Mouse (Mus musculus) liver, embryonic 16.5 days (tissue): ENCODE data around the gene Ttc17. TPM values are rescaled to one million over a fixed set of nuclear protein-coding genes. Genes with fewer than 3 reads are reported as not detected.

Source experiments
- ATAC-seq: fragments of 200-750 bp; cut with Nextera tagmentation; 2 replicates; pipeline ENCODE4 v1.8.0; 2017; ENCODE audit warnings: low read depth, mild to moderate bottlenecking, moderate number of reproducible peaks, moderate library complexity
- H3K27ac ChIP-seq: fragments of 300-500 bp; sonication (generic); 2 replicates; pipeline ENCODE4 v1.5.1; 2014; ENCODE audit warnings: mild to moderate bottlenecking, low read length
- H3K27me3 ChIP-seq: fragments of 300-500 bp; sonication (generic); 2 replicates; pipeline ENCODE4 v1.6.1; 2014; ENCODE audit warnings: low read depth, low read length, mixed read lengths; ENCODE audit not compliant: control insufficient read depth, insufficient read depth
- H3K36me3 ChIP-seq: fragments of 300-500 bp; sonication (generic); 2 replicates; pipeline ENCODE4 v1.6.1; 2014; ENCODE audit warnings: mild to moderate bottlenecking; ENCODE audit not compliant: control insufficient read depth, insufficient read depth
- H3K4me1 ChIP-seq: fragments of 300-500 bp; sonication (generic); 2 replicates; pipeline ENCODE4 v1.6.1; 2014; ENCODE audit warnings: low read depth, low read length, mixed read lengths; ENCODE audit not compliant: control insufficient read depth
- H3K4me2 ChIP-seq: fragments of 300-500 bp; sonication (generic); 2 replicates; pipeline ENCODE4 v1.6.1; 2014; ENCODE audit warnings: low read depth, low read length, mixed read lengths
- H3K4me3 ChIP-seq: fragments of 300-500 bp; sonication (generic); 2 replicates; pipeline ENCODE4 v1.5.1; 2014; ENCODE audit warnings: low read depth, mild to moderate bottlenecking, low read length
- H3K9ac ChIP-seq: fragments of 300-500 bp; sonication (generic); 2 replicates; pipeline ENCODE4 v1.6.1; 2014; ENCODE audit warnings: low read depth, low read length
- H3K9me3 ChIP-seq: fragments of 300-500 bp; sonication (generic); replicated peaks from 2 replicates; pipeline ENCODE4 v1.6.1; 2016; ENCODE audit warnings: low read length; ENCODE audit not compliant: control insufficient read depth
- whole genome bisulfite sequencing: fragments of 180-500 bp; shearing (Covaris S2); extraction: QIAGEN DNeasy Blood & Tissue Kit; methylation state at CpG from one replicate; pipeline ENCODE4 v1.1.7; 2014; ENCODE audit not compliant: insufficient replicate concordance; 5-methylcytosine and 5-hydroxymethylcytosine counted together
- polyA plus RNA-seq: library from polyadenylated mRNA; unstranded; fragments of >200 nt; fragmentation: Nextera tagmentation; extraction: Ambion mirVana; gene quantifications from 2 replicates; pipeline ENCODE4 v1.2.1, GENCODE M21; 2015

Gene Ttc17
- polyA plus RNA-seq, 1 experiment from 2014 or later: 7.6 TPM

DNA sequence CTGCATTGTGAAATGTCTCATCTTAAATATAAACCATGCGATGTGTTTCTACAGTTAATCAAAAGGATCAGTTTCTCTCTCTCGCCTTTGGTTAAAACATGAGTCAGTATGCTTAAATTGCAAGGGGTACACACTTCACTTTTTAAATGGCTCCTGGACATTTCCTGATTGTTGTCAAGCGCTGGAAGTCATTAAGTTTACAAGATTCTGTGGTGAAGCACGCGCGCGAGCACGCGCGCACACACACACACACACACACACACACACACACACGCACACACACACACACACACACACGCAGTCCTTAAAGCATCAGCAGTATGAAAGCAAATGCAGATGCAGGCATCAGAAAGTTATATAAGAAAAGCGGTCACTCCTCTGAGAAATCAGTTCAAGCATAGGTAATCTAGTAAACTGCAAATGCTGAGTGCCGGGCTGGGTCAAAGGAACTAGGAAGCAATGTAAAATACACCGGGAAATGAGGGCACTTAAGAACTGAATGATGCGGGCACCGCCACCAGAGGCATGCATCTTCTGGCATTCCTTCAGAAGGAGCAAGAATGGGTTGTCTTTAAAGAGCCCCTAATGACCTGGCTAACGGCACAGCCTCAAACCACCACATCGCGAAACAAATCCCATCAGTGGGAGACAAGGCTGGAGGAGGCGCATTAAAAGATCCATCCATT, 949 bp downstream of the Ttc17 start:
- Histone ChIP-seq H3K4me3 (peak overlapping the region; percentile 75), H3K36me3 (peaks cover 3% of the 10 kb centered on the region; the same call in 1 of the 2 replicates), H3K27ac (peak overlapping the region; percentile 85), H3K9me3 (no peaks in the 10 kb centered on the region), H3K9ac (peak overlapping the region; percentile 90), H3K27me3 (no peaks in the 10 kb centered on the region), H3K4me1 (peaks cover 24% of the 10 kb centered on the region), H3K4me2 (peak overlapping the region; percentile 93)
- no peak for ATAC-seq
- WGBS: 5% methylated on average over 21 of the region's 21 CpGs

DNA sequence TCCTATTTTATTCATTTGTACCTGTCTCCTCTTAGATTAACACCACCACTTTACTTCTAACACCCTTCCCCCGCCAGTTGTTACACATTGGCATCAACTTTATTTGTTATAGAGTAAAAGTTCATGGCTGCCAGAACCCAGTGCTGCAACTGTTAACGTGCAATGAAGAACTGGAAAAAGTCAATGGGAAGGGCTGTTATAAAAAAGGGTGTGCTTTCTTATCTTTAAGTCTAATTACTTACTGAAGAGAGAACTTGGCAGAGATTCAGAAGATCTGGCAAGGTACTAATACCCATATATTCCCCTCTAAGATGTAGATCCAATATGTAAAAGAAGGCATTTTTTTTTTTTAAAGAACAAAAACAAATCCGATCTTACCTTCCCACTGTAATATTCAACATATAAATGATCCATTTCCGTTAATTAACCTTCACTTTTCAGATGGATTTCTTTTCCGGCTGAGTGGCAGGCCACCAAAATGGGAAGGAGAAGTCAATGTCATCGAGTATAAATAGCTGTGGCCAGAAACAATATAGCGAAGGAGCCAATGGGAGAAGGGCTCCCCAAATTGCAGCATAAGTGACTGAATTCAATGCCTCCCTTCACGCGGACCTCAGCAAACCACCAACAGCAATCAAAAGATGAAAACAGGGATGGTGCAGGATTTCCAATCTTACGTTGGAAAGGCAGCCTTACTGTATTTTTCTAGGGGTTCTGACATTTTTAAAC, 1.8 kb downstream of the Ttc17 start:
- H3K4me3 ChIP-seq: no peak overlapping the region
- H3K9ac ChIP-seq: no peak overlapping the region
- no peaks in the 10 kb centered on the region for H3K27me3 ChIP-seq
- peak overlapping the region; percentile 93; the same call in 1 of the 2 replicates for H3K4me2 ChIP-seq
- H3K27ac ChIP-seq: no peak overlapping the region
- 45% methylated on average over 10 of the region's 10 CpGs for WGBS
- no peaks in the 10 kb centered on the region for H3K36me3 ChIP-seq
- no peaks in the 10 kb centered on the region for H3K9me3 ChIP-seq
- ATAC-seq: no peak
- peaks cover 24% of the 10 kb centered on the region for H3K4me1 ChIP-seq

DNA sequence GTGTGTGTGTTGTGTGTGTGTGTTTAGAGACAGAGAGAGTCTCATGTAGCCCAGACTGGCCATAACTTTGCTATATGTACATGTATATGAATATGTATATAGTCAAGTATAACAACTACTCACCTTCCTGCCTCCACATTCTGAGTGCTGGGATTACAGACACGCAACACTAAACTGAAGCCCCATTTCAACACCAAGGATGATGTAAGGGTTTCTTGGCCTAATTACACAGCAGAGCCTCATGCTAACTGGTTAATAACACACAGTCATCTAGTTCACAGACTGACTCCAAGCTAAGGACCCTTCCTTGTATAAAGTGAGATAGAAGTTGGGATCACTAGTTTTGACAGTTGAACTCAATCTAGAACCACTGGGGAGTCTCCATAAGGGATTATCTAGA, 3.9 kb downstream of the Ttc17 start:
- H3K27ac ChIP-seq: no peak overlapping the region
- H3K4me3 ChIP-seq: no peak overlapping the region
- H3K9me3 ChIP-seq: no peaks in the 10 kb centered on the region
- H3K4me1 ChIP-seq: peaks cover 17% of the 10 kb centered on the region
- no peaks in the 10 kb centered on the region for H3K36me3 ChIP-seq
- ATAC-seq: no peak
- H3K9ac ChIP-seq: no peak overlapping the region
- WGBS: 80% methylated on average over 1 of the region's 1 CpGs
- no peaks in the 10 kb centered on the region for H3K27me3 ChIP-seq
- no peak overlapping the region for H3K4me2 ChIP-seq

DNA sequence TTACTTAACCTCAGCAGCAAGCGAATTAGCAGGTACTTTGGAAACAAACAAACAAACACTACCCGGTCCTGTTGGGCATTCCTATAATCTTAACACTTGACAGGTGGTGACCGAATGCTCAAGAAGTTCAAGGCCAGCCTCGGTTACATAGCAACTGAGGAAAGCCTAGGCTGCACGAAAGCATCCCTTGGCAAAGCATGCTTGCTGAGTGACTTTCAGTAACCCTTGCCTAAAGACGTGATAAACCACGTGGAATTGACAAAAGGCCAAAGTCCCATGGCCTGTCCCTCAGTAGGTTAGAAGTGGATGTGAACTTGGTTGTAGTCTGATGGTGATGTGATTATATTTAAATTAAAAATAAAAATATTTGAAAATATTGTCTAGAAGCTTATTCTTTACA, 4.4 kb downstream of the Ttc17 start:
- H3K4me3 ChIP-seq: no peak overlapping the region
- H3K4me1 ChIP-seq: peaks cover 12% of the 10 kb centered on the region
- ATAC-seq: no peak
- no peak overlapping the region for H3K9ac ChIP-seq
- no peak overlapping the region for H3K4me2 ChIP-seq
- no peaks in the 10 kb centered on the region for H3K9me3 ChIP-seq
- no peak overlapping the region for H3K27ac ChIP-seq
- no peaks in the 10 kb centered on the region for H3K27me3 ChIP-seq
- WGBS: 61% methylated on average over 7 of the region's 7 CpGs
- H3K36me3 ChIP-seq: no peaks in the 10 kb centered on the region

DNA sequence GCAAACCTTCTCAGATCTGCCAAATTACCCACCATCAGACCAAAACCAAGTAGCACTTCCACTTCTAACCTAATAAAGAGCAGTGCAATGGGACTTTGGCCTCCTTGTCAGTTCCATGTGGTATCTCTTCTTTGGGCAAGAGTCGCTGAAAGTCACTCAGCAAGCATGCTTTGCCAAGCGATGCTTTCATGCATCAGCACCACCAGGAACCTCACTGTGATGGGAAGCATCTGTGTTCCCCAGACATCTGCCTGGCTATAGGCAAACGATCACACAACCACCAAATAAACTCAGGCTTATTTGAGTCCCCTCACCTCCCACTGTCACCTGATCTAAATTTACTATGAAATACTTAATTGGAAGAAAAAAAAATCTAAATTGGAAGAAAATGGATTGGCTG, 5.5 kb downstream of the Ttc17 start:
- Histone ChIP-seq H3K9me3 (no peaks in the 10 kb centered on the region), H3K4me2 (no peak overlapping the region), H3K9ac (no peak overlapping the region), H3K36me3 (no peaks in the 10 kb centered on the region), H3K27ac (no peak overlapping the region), H3K4me3 (no peak overlapping the region), H3K27me3 (no peaks in the 10 kb centered on the region), H3K4me1 (peaks cover 12% of the 10 kb centered on the region)
- ATAC-seq: no peak
- 71% methylated on average over 3 of the region's 3 CpGs for WGBS

DNA sequence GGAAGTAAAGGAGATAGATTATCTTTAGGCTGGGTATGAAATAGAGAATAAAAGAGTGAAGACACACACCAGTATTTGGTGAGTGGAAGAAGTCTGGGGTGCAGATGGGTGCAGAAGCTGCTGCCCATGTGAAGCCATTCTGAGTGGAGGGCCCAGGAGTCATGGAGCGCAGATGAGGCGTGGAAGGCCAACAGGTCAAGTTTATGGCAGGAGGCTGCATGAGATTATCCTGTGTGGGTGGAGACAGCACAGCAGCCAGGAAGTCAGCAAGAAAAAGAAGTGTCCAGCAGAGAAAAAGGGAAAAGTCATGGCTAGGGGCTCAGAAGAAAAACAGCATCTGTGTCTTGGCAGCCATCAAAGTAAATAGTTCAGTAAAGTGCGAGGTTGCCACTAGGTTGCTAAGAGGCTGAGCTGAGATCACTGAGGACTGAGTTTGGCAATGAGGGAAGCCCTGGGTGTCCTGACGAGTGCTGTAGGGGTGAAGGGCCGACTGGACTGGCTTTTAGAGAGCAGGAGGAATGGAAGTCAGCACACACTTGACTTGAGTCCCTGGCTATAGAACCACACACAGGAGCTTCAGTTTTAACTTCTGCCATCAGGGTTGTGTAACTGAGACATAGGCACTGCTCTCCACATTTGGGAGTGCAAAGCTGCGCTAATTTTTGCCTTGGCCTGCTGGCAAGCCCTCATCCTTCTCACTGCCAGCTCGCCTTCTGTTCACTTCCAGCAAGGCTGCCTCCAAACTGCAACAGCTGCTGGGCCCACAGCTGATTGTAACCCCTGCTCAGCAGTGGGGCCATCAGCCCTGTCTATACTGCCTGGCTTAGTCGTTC, 8.1 kb downstream of the Ttc17 start:
- Histone ChIP-seq H3K27ac (no peak overlapping the region), H3K4me3 (no peak overlapping the region), H3K4me1 (peaks cover 2% of the 10 kb centered on the region; the same call in 1 of the 2 replicates), H3K9ac (no peak overlapping the region), H3K4me2 (no peak overlapping the region), H3K27me3 (no peaks in the 10 kb centered on the region), H3K36me3 (no peaks in the 10 kb centered on the region), H3K9me3 (no peaks in the 10 kb centered on the region)
- ATAC-seq: no peak
- WGBS: 66% methylated on average over 8 of the region's 8 CpGs

DNA sequence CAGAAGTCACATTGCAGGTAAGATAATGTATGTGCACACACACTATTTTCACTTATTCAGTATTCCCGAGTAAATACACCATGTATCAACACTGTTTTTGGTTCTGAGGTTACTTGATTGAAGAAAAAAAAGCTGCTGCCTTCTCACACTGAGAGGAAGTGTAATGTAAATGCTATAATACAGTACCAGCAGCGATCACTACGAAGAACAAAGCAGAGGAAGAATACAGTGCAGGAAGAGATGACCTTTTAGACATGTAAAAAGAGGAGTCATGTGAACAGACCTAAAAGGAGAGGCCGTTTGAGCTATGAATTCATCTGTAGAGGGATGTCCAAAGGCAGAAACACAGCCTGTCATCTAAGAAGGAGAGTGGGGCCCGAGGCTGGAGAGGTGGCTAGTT, 9.0 kb downstream of the Ttc17 start:
- WGBS: 66% methylated on average over 5 of the region's 5 CpGs
- H3K36me3 ChIP-seq: no peaks in the 10 kb centered on the region

DNA sequence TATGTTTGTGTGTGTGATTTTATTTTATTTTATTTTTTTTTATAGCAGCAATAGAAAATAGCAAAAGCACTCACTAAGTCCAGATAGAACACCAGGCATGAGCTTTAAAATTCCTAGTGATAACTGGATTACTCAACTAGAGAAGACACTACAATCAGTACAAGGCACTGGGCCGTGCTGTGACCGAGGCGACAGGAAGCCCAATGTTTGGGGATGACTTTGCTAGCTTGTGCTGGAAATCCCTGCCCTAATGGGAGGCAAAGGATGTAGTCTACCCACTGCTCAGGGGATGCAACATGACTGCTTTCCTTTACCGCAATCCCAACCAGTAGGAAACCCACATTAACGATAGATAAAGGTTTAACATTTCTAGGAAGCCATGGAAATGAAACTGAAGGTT, 10.2 kb downstream of the Ttc17 start:
- Histone ChIP-seq H3K4me2 (no peak overlapping the region), H3K27ac (no peak overlapping the region), H3K4me3 (no peak overlapping the region), H3K27me3 (no peaks in the 10 kb centered on the region), H3K36me3 (no peaks in the 10 kb centered on the region), H3K9me3 (no peaks in the 10 kb centered on the region), H3K4me1 (no peaks in the 10 kb centered on the region), H3K9ac (no peak overlapping the region)
- ATAC-seq: no peak
- WGBS: 58% methylated on average over 5 of the region's 5 CpGs

More for the DNA sequence above, 9.0 kb downstream of the Ttc17 start:
- Histone ChIP-seq H3K4me2 (no peak overlapping the region), H3K9ac (no peak overlapping the region), H3K27ac (no peak overlapping the region), H3K4me3 (no peak overlapping the region), H3K27me3 (no peaks in the 10 kb centered on the region), H3K4me1 (no peaks in the 10 kb centered on the region; the same call in 1 of the 2 replicates), H3K9me3 (no peaks in the 10 kb centered on the region)
- ATAC-seq: no peak
